Mouse (Mus musculus): ENCODE measurements around the gene Yipf4. TPM values are rescaled to one million over a fixed set of nuclear protein-coding genes. Genes with fewer than 3 reads are reported as not detected.

The Yipf4 gene
- 69.5 and 87.6 TPM in 2 replicates for polyA plus RNA-seq (2015; fragmentation: Nextera tagmentation; extraction: Ambion mirVana)

GRCm38 (mm10) chr17:74489024-74489900, at the start of gene Yipf4:
Gene Yipf4, plus strand, starts transcription at chr17:74489493.

GRCm38 (mm10) chr17:74458711-74459408, 30.4 kb upstream of the Yipf4 start, which contains the start of gene Nlrc4:
Gene Nlrc4, minus strand, starts transcription at chr17:74459142.

GRCm38 (mm10) chr17:74527729-74528607, 38.7 kb downstream of the Yipf4 start, which contains the start of gene Birc6:
Gene Birc6, plus strand, starts transcription at chr17:74528295.

Other genes starting within 250 kb of the Yipf4 start
- 61.3 and 74.7 TPM in 2 replicates for gene Memo1, start 194.0 kb upstream of the Yipf4 start, polyA plus RNA-seq (2015; fragmentation: Nextera tagmentation; extraction: Ambion mirVana)
- 118 and 130 TPM in 2 replicates for gene Dpy30, start 165.5 kb upstream of the Yipf4 start, polyA plus RNA-seq (2015; fragmentation: Nextera tagmentation; extraction: Ambion mirVana)
- 8.7 and 11.9 TPM in 2 replicates for gene Spast, start 150.5 kb upstream of the Yipf4 start, polyA plus RNA-seq (2015; fragmentation: Nextera tagmentation; extraction: Ambion mirVana)
- 21.2 and 21.7 TPM in 2 replicates for gene Slc30a6, start 93.9 kb upstream of the Yipf4 start, polyA plus RNA-seq (2015; fragmentation: Nextera tagmentation; extraction: Ambion mirVana)
- 0.25 and 0.40 TPM in 2 replicates for gene Nlrc4, start 30.4 kb upstream of the Yipf4 start, polyA plus RNA-seq (2015; fragmentation: Nextera tagmentation; extraction: Ambion mirVana)
- 47.4 and 61.9 TPM in 2 replicates for gene Birc6, start 38.8 kb downstream of the Yipf4 start, polyA plus RNA-seq (2015; fragmentation: Nextera tagmentation; extraction: Ambion mirVana)
- gene Ttc27, start 228.2 kb downstream of the Yipf4 start, polyA plus RNA-seq (2015; fragmentation: Nextera tagmentation; extraction: Ambion mirVana) = 13.7 and 14.2 TPM in 2 replicates